Mouse (Mus musculus): ENCODE data around the gene Rbpms2.

DNA sequence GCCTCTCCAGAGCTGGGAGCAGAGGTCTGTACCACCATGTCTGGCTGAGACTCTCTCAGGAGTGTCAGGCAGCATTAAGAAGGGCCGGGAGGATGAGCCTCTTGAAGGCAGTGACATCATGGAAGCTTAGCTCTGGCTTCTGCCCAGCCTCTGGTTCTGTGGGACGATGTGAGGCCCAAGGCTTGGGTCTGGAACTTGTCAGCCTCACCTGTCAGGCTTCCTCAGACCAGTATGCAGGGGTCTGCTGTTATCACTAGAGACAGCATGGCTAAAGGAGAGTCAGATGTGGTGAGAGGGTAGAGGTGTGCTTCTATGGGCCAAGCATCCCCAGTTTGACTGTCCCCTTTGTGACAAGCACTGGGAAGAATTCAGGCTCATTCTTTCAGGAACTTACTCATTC, 16.4 kb upstream of the Rbpms2 start:
- TF ChIP-seq CTCF (IDR thresholded peaks at IDR 0.05; ENCODE audit: borderline replicate concordance, insufficient read depth, low read depth, low read length) (no peak), POLR2A (IDR thresholded peaks at IDR 0.05; ENCODE audit: borderline replicate concordance, insufficient read depth, low read length) (no peak)
